Comparison of ENCODE assay signal across 8 mouse cellular contexts in genomic region chr7:30908277-30908991, GRCm38 (mm10). TPM values are rescaled to one million over a fixed set of nuclear protein-coding genes. Genes with fewer than 3 reads are reported as not detected.
DNase-seq lines count a peak whose midpoint lies in the region; ATAC-seq lines count a peak whose summit lies in the region.

No protein-coding gene starts in this region.

- no peaks in the 10 kb centered on the region for H3K27me3 ChIP-seq in kidney, embryonic 14.5 days (ENCODE audit: control insufficient read depth, insufficient read depth, low read length)
- peaks cover 13% of the 10 kb centered on the region for H3K27me3 ChIP-seq in liver, embryonic 13.5 days
- H3K27me3 ChIP-seq in neural tube, embryonic 12.5 days (replicated peaks): no peaks in the 10 kb centered on the region

- DNase-seq in kidney, adult 18-20 months: no peak
- DNase-seq in liver, embryonic 13.5 days: no peak
- no peak for DNase-seq in cerebellum, adult 11 months
- no peak for DNase-seq in adrenal gland, adult (ENCODE audit: inconsistent age in 2 of 2, low spot score in 1 of 2)
- DNase-seq in left cerebral cortex, postnatal 36 days (ENCODE audit: low spot score in 2 of 2): no peak

- intact Hi-C loops in left cerebral cortex, postnatal 36 days (cut with DNase I): no loop called here

- H3K4me3 ChIP-seq in kidney, embryonic 14.5 days (ENCODE audit: low read length): peak overlapping the region; percentile 31
- no peak overlapping the region for H3K4me3 ChIP-seq in liver, embryonic 13.5 days (replicated peaks)
- peak overlapping the region; percentile 24 for H3K4me3 ChIP-seq in neural tube, embryonic 12.5 days

- H3K9ac ChIP-seq in kidney, embryonic 14.5 days (ENCODE audit: low read depth, low read length): peak overlapping the region; percentile 31; the same call in 1 of the 2 replicates
- H3K9ac ChIP-seq in liver, embryonic 13.5 days: no peak overlapping the region
- no peak overlapping the region for H3K9ac ChIP-seq in neural tube, embryonic 12.5 days

- WGBS in kidney, embryonic 14.5 days: 3% methylated on average over 23 of the region's 26 CpGs
- WGBS in liver, embryonic 13.5 days (ENCODE audit: insufficient replicate concordance): 6% methylated on average over 24 of the region's 26 CpGs
- 2% methylated on average over 25 of the region's 26 CpGs for WGBS in neural tube, embryonic 12.5 days

- H3K36me3 ChIP-seq in kidney, embryonic 14.5 days (ENCODE audit: control insufficient read depth, insufficient read depth, low read length): no peaks in the 10 kb centered on the region
- no peaks in the 10 kb centered on the region for H3K36me3 ChIP-seq in liver, embryonic 13.5 days
- H3K36me3 ChIP-seq in neural tube, embryonic 12.5 days: no peaks in the 10 kb centered on the region

- 0 out of 2 replicates have a peak, but pooled peaks cover 3% of the 10 kb centered on the region for H3K4me1 ChIP-seq in kidney, embryonic 14.5 days (ENCODE audit: control insufficient read depth, insufficient read depth, low read length)
- H3K4me1 ChIP-seq in liver, embryonic 13.5 days (replicated peaks): peaks cover 6% of the 10 kb centered on the region; the same call in 1 of the 2 replicates
- peaks cover 11% of the 10 kb centered on the region; the same call in 1 of the 2 replicates for H3K4me1 ChIP-seq in neural tube, embryonic 12.5 days

- peak; percentile 84 for ATAC-seq in kidney, embryonic 14.5 days (ENCODE audit: low FRiP score, low TSS enrichment)
- ATAC-seq in granulocyte monocyte progenitor cell, adult 5-6 weeks (replicated peaks; ENCODE audit: poor library complexity, severe bottlenecking): peak; percentile 74
- peak; percentile 34; the same call in 1 of the 2 replicates for ATAC-seq in liver, embryonic 13.5 days (ENCODE audit: low read depth)
- ATAC-seq in neural tube, embryonic 12.5 days (ENCODE audit: low FRiP score, low read depth): peak; percentile 76

- H3K27ac ChIP-seq in kidney, embryonic 14.5 days (ENCODE audit: low read depth, low read length): no peak overlapping the region
- no peak overlapping the region for H3K27ac ChIP-seq in liver, embryonic 13.5 days
- H3K27ac ChIP-seq in neural tube, embryonic 12.5 days: no peak overlapping the region

- no peaks in the 10 kb centered on the region for H3K9me3 ChIP-seq in kidney, embryonic 14.5 days (ENCODE audit: control insufficient read depth, low read length)
- H3K9me3 ChIP-seq in liver, embryonic 13.5 days (replicated peaks): no peaks in the 10 kb centered on the region
- H3K9me3 ChIP-seq in neural tube, embryonic 12.5 days: no peaks in the 10 kb centered on the region

- H3K4me2 ChIP-seq in kidney, embryonic 14.5 days (replicated peaks; ENCODE audit: low read depth, low read length): peak overlapping the region; percentile 58
- peak overlapping the region; percentile 47 for H3K4me2 ChIP-seq in liver, embryonic 13.5 days
- peak overlapping the region; percentile 61 for H3K4me2 ChIP-seq in neural tube, embryonic 12.5 days (replicated peaks)

RNA-seq across cellular contexts. Expression of gene Mag, which starts 6.2 kb away (rescaled TPM):
- 0.28 and 0.30 TPM in 2 replicates for polyA plus RNA-seq in kidney, embryonic 14.5 days (2014; fragmentation: Nextera tagmentation; extraction: Ambion mirVana)
- total RNA-seq in granulocyte monocyte progenitor cell, adult 5-6 weeks (2014; fragmentation: Nextera tagmentation): 0.81 TPM in 1 of 2 replicates, not detected in the other
- total RNA-seq in granulocyte monocyte progenitor cell, adult 5-6 weeks (2017): 0.46 TPM in 1 of 2 replicates, not detected in the other
- polyA plus RNA-seq in liver, embryonic 13.5 days (2015; fragmentation: Nextera tagmentation; extraction: Ambion mirVana): 0.16 and 0.20 TPM in 2 replicates
- polyA plus RNA-seq in neural tube, embryonic 12.5 days (2016; fragmentation: Nextera tagmentation; extraction: Ambion mirVana): 0.79 and 1.2 TPM in 2 replicates
- 100 to 1,000 TPM; 137 to 247 TPM for total RNA-seq in left cerebral cortex, postnatal 36 days (2021)

RNA-seq across cellular contexts. Expression of gene Hamp2, which starts 16.0 kb away (rescaled TPM):
- polyA plus RNA-seq in kidney, embryonic 14.5 days (2014; fragmentation: Nextera tagmentation; extraction: Ambion mirVana): not detected in 2 replicates
- not detected in 2 replicates for total RNA-seq in granulocyte monocyte progenitor cell, adult 5-6 weeks (2014; fragmentation: Nextera tagmentation)
- not detected in 2 replicates for total RNA-seq in granulocyte monocyte progenitor cell, adult 5-6 weeks (2017)
- polyA plus RNA-seq in liver, embryonic 13.5 days (2015; fragmentation: Nextera tagmentation; extraction: Ambion mirVana): not detected in 2 replicates
- not detected in 2 replicates for polyA plus RNA-seq in neural tube, embryonic 12.5 days (2016; fragmentation: Nextera tagmentation; extraction: Ambion mirVana)
- total RNA-seq in left cerebral cortex, postnatal 36 days (2021): not detected

RNA-seq across cellular contexts. Expression of gene Cd22, which starts 28.3 kb away (rescaled TPM):
- polyA plus RNA-seq in kidney, embryonic 14.5 days (2014; fragmentation: Nextera tagmentation; extraction: Ambion mirVana): 0.55 TPM in 1 of 2 replicates, not detected in the other
- not detected in 2 replicates for total RNA-seq in granulocyte monocyte progenitor cell, adult 5-6 weeks (2014; fragmentation: Nextera tagmentation)
- not detected in 2 replicates for total RNA-seq in granulocyte monocyte progenitor cell, adult 5-6 weeks (2017)
- polyA plus RNA-seq in liver, embryonic 13.5 days (2015; fragmentation: Nextera tagmentation; extraction: Ambion mirVana): 0.07 and 0.16 TPM in 2 replicates
- 0.05 TPM in 1 of 2 replicates, not detected in the other for polyA plus RNA-seq in neural tube, embryonic 12.5 days (2016; fragmentation: Nextera tagmentation; extraction: Ambion mirVana)
- total RNA-seq in left cerebral cortex, postnatal 36 days (2021): not detected

RNA-seq across cellular contexts. Expression of gene Hamp, which starts 35.4 kb away (rescaled TPM):
- not detected in 2 replicates for polyA plus RNA-seq in kidney, embryonic 14.5 days (2014; fragmentation: Nextera tagmentation; extraction: Ambion mirVana)
- not detected in 2 replicates for total RNA-seq in granulocyte monocyte progenitor cell, adult 5-6 weeks (2014; fragmentation: Nextera tagmentation)
- not detected in 2 replicates for total RNA-seq in granulocyte monocyte progenitor cell, adult 5-6 weeks (2017)
- polyA plus RNA-seq in liver, embryonic 13.5 days (2015; fragmentation: Nextera tagmentation; extraction: Ambion mirVana): 2.0 and 3.7 TPM in 2 replicates
- polyA plus RNA-seq in neural tube, embryonic 12.5 days (2016; fragmentation: Nextera tagmentation; extraction: Ambion mirVana): not detected in 2 replicates
- not detected for total RNA-seq in left cerebral cortex, postnatal 36 days (2021)

RNA-seq across cellular contexts. Expression of gene Ffar1, which starts 47.1 kb away (rescaled TPM):
- polyA plus RNA-seq in kidney, embryonic 14.5 days (2014; fragmentation: Nextera tagmentation; extraction: Ambion mirVana): not detected in 2 replicates
- total RNA-seq in granulocyte monocyte progenitor cell, adult 5-6 weeks (2014; fragmentation: Nextera tagmentation): not detected in 2 replicates
- not detected in 2 replicates for total RNA-seq in granulocyte monocyte progenitor cell, adult 5-6 weeks (2017)
- not detected in 2 replicates for polyA plus RNA-seq in liver, embryonic 13.5 days (2015; fragmentation: Nextera tagmentation; extraction: Ambion mirVana)
- not detected in 2 replicates for polyA plus RNA-seq in neural tube, embryonic 12.5 days (2016; fragmentation: Nextera tagmentation; extraction: Ambion mirVana)
- not detected for total RNA-seq in left cerebral cortex, postnatal 36 days (2021)

Comparison
In these comparisons a context has a peak if more than half of its experiments do, and no peak if none do; other contexts are left out.
1. ATAC-seq: peak in every context shown above with its lines; median percentile 84 in kidney, embryonic 14.5 days; 76 in neural tube, embryonic 12.5 days; 74 in granulocyte monocyte progenitor cell, adult 5-6 weeks; 34 in liver, embryonic 13.5 days.